Mouse (Mus musculus): ENCODE results near the gene Fam71e1. TPM values are rescaled to one million over a fixed set of nuclear protein-coding genes. Genes with fewer than 3 reads are reported as not detected.

Gene Fam71e1
- polyA plus RNA-seq, 1 experiment: 1.1 TPM

DNA sequence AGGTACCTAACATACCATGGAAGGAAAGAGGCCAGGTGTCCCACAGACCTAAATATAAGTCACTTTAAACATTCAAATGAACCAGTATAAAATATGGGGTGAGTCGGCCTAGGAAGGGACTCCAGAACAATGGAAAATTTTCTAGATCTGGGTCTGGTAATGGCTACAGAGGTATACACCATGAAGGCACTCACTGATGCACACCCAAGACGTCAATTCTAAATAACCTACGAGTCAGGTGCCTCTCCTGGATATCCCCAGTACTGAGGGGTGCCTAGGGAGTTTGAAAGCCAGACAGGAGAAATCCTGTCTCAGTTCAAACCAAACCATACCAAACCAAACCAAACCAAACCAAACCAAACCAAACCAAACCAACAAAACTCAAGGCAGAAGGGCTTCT lies 34.1 kb downstream of the Fam71e1 start:
- DNase-seq (ENCODE audit: low read depth, low spot score): no peak
- WGBS: 75% methylated on average over 3 of the region's 3 CpGs

- no peak for DNase-seq (ENCODE audit: low read depth, low spot score)
- WGBS: 53% methylated on average over 5 of the region's 5 CpGs
Measured at GRCm38 (mm10) chr7:44531207-44531606, 34.8 kb downstream of the Fam71e1 start.

GRCm38 (mm10) chr7:44531946-44532732 lies 35.8 kb downstream of the Fam71e1 start, which contains the start of gene Spib:
Spib (minus strand) TSS chr7:44532071.
- no peak for DNase-seq (ENCODE audit: low read depth, low spot score)
- WGBS: 89% methylated on average over 4 of the region's 4 CpGs

DNA sequence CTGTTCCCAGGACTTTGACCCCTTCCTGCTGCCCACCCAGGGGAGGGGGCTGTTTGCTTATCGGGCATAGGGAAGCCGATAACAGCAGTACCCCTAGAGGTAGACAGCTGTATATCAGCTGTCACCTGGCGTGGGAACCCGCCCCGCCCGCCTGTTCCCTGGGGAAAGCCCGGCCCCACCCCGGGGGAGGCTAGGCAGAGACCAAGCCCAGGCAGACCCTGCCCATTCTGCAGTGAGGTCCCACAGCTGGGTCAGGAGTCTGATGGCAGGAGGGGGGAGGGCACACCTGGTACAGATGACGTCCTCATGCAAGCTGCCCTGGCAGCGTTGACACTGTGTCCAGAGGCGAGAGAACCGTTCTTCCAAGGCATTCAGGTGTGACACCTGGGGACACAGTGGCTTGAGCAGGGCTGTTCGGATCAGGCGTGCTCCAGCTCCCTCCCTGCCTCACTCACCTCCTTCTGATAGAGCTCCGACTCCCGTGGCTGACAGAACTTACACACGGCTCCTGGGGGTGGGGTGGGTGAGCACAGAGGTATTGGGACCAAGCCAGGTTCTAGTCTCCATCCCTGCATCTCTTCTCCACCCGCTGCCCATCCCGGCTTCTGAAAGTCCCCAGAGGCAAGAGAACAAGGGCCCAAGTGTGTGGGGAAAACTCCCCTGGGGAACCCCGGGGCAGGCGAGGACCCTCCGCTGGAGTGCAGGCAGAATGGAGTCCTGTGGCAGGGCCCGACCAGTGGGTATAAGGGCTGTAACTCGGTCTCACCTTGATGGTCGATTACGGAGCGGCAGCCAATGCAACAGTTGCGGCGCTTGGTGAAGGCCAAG lies 36.8 kb downstream of the Fam71e1 start:
- no peak for DNase-seq (ENCODE audit: low read depth, low spot score)
- 64% methylated on average over 29 of the region's 29 CpGs for WGBS

GRCm38 (mm10) chr7:44533746-44534045 lies 37.3 kb downstream of the Fam71e1 start:
- WGBS: 92% methylated on average over 12 of the region's 12 CpGs
- no peak for DNase-seq (ENCODE audit: low read depth, low spot score)

DNA sequence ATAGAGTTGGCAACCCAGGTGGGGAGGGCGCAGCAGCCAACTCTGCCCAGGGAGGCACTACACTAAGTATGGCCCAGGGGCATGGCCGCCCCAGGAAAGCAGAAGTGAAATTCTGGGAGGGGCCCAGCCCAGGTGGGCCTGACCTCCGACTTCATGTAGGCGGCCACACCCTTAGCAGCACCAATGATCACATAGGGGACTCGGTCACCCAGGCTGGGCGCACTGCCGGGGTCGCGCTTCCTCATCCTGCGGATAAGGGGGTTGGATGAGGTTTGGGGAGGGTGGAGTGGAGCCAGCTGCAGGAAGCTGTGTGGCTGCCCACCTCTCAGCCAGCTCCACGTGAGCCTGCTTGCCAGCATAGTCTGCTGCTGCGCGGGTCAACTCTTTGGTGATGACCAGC lies 37.9 kb downstream of the Fam71e1 start:
- 84% methylated on average over 13 of the region's 13 CpGs for WGBS
- no peak for DNase-seq (ENCODE audit: low read depth, low spot score)

DNA sequence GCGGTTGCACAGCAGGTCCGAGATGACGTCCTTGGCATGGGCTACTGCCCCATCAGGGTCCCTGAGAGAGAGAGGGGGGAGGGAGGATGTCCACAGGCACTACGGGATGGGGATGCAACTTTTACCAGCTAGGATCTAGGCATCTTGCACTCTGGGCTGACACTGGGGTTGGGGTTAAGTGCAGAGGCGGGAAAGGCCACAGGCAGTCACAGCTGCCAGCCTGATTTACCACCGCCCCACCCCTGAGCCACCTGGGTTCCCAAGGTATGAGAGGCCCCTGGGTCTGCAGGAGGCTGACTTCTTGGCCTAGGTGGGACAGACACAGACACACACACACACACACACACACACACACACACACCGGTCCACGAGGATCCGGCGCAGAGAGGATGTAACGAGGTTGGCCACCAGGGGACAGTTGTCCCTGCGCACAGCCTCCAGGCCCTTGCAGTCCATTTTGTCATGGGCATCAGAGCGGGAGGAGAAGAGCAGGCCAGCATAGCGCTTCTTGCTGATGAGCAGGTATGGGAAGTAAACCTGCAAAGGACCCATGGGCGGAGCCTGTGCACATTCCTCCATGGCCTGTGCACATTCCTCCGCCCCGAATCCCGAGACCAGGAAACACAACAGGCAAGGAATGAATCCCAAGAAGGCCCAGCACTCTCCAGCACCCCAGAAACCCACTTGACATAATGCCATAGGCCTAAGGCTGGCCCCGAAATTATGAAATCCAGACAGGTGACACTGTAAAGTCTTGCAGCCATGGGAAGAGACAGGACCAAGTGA lies 38.5 kb downstream of the Fam71e1 start:
- no peak for DNase-seq (ENCODE audit: low read depth, low spot score)
- 86% methylated on average over 19 of the region's 19 CpGs for WGBS

DNA sequence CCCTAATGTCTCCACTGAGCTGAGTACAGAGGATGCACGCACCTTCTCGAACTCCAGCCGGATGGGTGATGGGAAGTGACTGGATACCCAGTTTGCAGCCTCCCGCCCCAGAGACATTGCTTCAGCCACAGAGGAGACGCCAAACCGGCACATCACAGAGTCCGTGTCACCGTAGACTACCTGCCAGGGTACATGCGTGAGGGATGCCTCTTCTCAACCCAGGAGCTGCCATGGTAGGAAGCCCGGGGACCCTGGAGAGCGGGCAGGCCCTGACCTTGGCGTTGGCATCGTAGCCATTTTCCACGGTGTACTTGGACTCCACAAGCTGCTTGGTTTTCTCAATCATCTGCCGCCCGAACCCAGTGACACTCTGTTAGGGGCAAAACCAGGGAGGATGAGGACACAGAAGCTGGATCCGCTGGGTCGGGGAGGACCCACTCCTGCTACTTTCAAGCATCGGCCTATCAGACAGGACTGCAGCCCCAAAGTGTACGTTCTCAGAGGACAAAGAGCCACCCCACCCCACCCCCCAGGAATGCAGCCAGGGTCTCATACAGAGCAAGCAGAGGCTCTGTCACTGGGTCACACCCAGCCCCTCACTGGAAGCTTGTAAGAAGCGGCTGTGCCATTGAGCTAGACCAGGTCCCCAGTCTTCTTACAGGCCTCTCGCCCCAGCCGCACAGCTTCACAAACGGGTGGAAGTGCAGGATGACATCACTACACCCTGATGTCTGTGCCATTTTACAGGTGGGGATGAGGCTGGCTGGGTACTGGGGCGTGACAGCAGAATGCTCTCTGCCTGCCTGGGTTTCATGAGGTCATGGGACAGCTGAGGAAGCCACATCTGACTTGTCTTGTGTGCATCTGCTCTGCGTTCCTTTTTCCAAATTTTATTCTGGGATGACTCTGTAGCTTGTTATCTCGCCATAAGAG lies 39.5 kb downstream of the Fam71e1 start:
- no peak for DNase-seq (ENCODE audit: low read depth, low spot score)
- WGBS: 93% methylated on average over 27 of the region's 27 CpGs

GRCm38 (mm10) chr7:44536590-44536968 lies 40.2 kb downstream of the Fam71e1 start:
- DNase-seq (ENCODE audit: low read depth, low spot score): no peak
- WGBS: 68% methylated on average over 6 of the region's 6 CpGs

- 81% methylated on average over 7 of the region's 7 CpGs for WGBS
- DNase-seq (ENCODE audit: low read depth, low spot score): no peak
Measured at GRCm38 (mm10) chr7:44537009-44537408, 40.6 kb downstream of the Fam71e1 start.

DNA sequence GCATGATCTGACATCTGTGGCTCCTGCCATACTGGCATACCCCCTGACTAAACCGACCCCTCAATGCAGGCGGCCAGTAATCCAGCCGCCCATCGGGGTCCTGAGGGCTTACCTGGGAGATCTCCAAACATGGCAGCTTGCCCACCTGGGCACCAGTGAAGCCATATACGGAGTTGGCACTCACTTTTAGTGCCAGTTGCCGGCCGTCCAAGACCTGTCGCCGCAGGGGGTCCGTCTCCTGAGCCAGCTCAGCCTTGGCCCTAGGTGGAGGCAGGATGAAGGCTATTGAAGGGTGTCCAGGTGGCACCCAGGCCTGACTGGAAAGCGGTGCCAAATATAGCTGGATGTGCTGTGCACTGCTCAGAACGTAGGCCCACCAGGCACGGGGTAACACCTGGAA lies 41.1 kb downstream of the Fam71e1 start:
- DNase-seq (ENCODE audit: low read depth, low spot score): no peak
- 92% methylated on average over 13 of the region's 13 CpGs for WGBS

DNA sequence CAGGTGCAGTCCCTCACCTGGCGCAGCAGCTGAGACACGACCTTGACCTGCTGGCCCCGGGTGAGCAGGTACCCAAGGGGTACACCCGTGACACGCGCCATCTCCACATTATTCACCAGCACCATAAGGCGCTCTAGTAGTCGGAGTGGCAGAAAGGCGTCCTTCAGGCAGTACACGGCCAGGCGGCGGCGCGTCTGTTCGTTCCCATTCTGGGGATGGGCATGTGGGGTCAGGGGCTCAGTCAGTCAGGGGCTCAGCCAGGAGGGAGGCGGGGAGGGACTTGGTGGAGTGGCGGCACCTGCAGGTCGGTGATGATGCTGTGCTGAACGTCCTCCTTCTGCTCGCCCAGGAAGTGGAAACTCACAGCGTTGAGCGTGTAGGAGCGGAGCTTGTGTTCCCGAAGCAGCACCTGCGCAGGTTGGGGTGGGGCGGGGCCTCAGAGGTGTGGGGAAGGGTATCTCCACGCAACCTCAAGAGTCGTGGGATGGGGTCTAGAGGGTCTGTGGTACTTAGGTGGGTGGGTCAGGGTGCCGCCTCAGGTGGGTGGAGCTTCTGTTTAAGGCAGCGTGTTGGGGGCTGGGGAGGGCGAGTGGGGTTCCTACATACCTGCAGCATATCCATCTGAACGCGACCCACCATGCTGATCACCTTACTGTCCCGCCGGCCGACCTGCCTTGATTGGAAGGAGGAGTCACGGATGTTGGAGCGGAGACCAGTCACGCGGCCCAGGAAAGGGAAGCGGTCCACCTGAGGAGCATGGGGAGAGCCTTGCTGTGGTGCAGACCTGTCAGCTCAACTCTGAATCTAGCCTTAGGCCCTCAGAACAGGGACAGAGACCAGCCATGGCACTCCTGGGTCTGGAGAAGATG lies 42.6 kb downstream of the Fam71e1 start:
- DNase-seq (ENCODE audit: low read depth, low spot score): no peak
- 92% methylated on average over 41 of the region's 41 CpGs for WGBS

DNA sequence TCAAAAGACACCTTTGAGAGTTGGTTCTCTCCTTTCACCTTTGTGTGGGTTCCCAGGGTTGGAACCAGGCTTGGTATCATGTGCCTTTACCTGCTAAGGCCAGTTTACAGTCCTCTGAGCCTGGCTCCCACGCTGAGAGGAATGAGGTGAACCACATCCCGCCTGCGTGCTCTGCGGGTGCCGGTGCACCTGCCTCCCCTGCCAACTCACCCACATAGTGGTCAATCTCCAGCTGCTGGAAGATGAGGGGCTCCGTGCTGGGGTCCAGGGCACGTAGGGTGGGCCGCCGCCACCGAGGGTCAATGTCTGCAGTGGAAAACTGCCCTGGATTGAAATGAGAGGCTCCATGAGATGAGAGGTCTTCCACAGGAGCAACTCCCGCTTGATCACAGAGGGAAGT lies 46.2 kb downstream of the Fam71e1 start:
- 89% methylated on average over 11 of the region's 11 CpGs for WGBS
- no peak for DNase-seq (ENCODE audit: low read depth, low spot score)

GRCm38 (mm10) chr7:44543071-44543470 lies 46.7 kb downstream of the Fam71e1 start:
- WGBS: 82% methylated on average over 12 of the region's 12 CpGs
- DNase-seq (ENCODE audit: low read depth, low spot score): no peak

GRCm38 (mm10) chr7:44546274-44546673 lies 49.9 kb downstream of the Fam71e1 start:
- 94% methylated on average over 3 of the region's 3 CpGs for WGBS
- DNase-seq (ENCODE audit: low read depth, low spot score): no peak

DNA sequence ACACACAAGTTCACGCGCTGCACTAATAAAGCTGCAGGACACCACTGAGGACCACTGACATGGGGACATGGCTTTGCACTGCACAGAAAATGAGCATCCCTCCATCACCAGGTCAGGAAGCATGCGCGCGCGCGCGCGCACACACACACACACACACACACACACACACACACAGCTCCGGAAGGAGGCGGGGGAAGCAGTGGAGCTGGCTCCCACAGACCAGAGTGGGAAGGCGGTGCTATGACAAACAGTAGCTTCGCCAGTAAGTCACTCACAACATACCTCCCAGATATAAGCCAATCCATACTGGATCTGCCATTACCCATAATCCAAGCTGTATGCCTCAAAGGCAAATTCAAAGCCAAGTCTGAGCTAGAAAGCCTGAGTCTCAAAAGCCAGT lies 50.7 kb downstream of the Fam71e1 start:
- DNase-seq (ENCODE audit: low read depth, low spot score): no peak
- 88% methylated on average over 13 of the region's 13 CpGs for WGBS

GRCm38 (mm10) chr7:44547725-44548124 lies 51.3 kb downstream of the Fam71e1 start:
- 14% methylated on average over 5 of the region's 5 CpGs for WGBS
- DNase-seq (ENCODE audit: low read depth, low spot score): no peak

- peak; percentile 99 for DNase-seq (ENCODE audit: low read depth, low spot score)
- under 1% methylated on average over 43 of the region's 43 CpGs for WGBS
Measured at GRCm38 (mm10) chr7:44548497-44549087, 52.2 kb downstream of the Fam71e1 start, which contains the start of gene Pold1. Pold1 (minus strand) TSS chr7:44548849.
